Mouse (Mus musculus) c-Kit-positive CD71-positive TER-119-positive erythroid progenitor cells, embryonic 14.5 days (primary cell): Measurements from ENCODE around the gene Dpp6.

Experiments
- DNase-seq: peaks from one replicate; pipeline ENCODE4 v3.0.0-alpha.2; 2013; ENCODE audit warnings: low spot score

Gene Dpp6

GRCm38 (mm10) chr5:27380656-27381385 is 563.8 kb downstream of the Dpp6 start:
- DNase-seq = no peak

- DNase-seq = no peak
Observed at GRCm38 (mm10) chr5:27398371-27398770, 581.4 kb downstream of the Dpp6 start.

- DNase-seq = no peak
Observed at GRCm38 (mm10) chr5:27399111-27399510, 582.1 kb downstream of the Dpp6 start.

GRCm38 (mm10) chr5:27402616-27403015 is 585.6 kb downstream of the Dpp6 start:
- no peak for DNase-seq

GRCm38 (mm10) chr5:27408854-27409253 is 591.9 kb downstream of the Dpp6 start:
- DNase-seq = no peak

GRCm38 (mm10) chr5:27413023-27413422 is 596.0 kb downstream of the Dpp6 start:
- no peak for DNase-seq

- no peak for DNase-seq
Observed at GRCm38 (mm10) chr5:27415518-27415917, 598.5 kb downstream of the Dpp6 start.

- no peak for DNase-seq
Observed at GRCm38 (mm10) chr5:27416571-27416970, 599.6 kb downstream of the Dpp6 start.

- DNase-seq = no peak
Observed at GRCm38 (mm10) chr5:27417398-27417797, 600.4 kb downstream of the Dpp6 start.

GRCm38 (mm10) chr5:27418856-27419255 is 601.9 kb downstream of the Dpp6 start:
- no peak for DNase-seq

- no peak for DNase-seq
Observed at GRCm38 (mm10) chr5:27421090-27421635, 604.2 kb downstream of the Dpp6 start.

- no peak for DNase-seq
Observed at GRCm38 (mm10) chr5:27423766-27424165, 606.8 kb downstream of the Dpp6 start.

GRCm38 (mm10) chr5:27424484-27425080 is 607.6 kb downstream of the Dpp6 start:
- DNase-seq = no peak

- DNase-seq = no peak
Observed at GRCm38 (mm10) chr5:27426200-27426599, 609.2 kb downstream of the Dpp6 start.

- DNase-seq = no peak
Observed at GRCm38 (mm10) chr5:27433584-27433983, 616.6 kb downstream of the Dpp6 start.

GRCm38 (mm10) chr5:27453201-27453845 is 636.3 kb downstream of the Dpp6 start:
- no peak for DNase-seq

- no peak for DNase-seq
Observed at GRCm38 (mm10) chr5:27454386-27454785, 637.4 kb downstream of the Dpp6 start.

GRCm38 (mm10) chr5:27456981-27457380 is 640.0 kb downstream of the Dpp6 start:
- no peak for DNase-seq

GRCm38 (mm10) chr5:27457686-27458085 is 640.7 kb downstream of the Dpp6 start:
- DNase-seq = no peak

- no peak for DNase-seq
Observed at GRCm38 (mm10) chr5:27474964-27475465, 658.0 kb downstream of the Dpp6 start.

- DNase-seq = no peak
Observed at GRCm38 (mm10) chr5:27481706-27482105, 664.7 kb downstream of the Dpp6 start.

GRCm38 (mm10) chr5:27486138-27486537 is 669.1 kb downstream of the Dpp6 start:
- DNase-seq = no peak

GRCm38 (mm10) chr5:27490942-27491341 is 673.9 kb downstream of the Dpp6 start:
- no peak for DNase-seq
